Mouse (Mus musculus) gastrocnemius, adult 8-10 months (tissue): Measurements from ENCODE around the gene Utrn. TPM values are rescaled to one million over a fixed set of nuclear protein-coding genes. Genes with fewer than 3 reads are reported as not detected.

Source experiments
- DNase-seq, 2 experiments: peaks; one replicate each; pipeline ENCODE4 v3.0.0; 2022; ENCODE audit warnings: low spot score in 2 of 2
- total RNA-seq, 4 experiments: library from RNA; stranded (reverse); gene quantifications; 2 replicates each; pipeline ENCODE4 v1.2.4; 2022

Gene Utrn
- total RNA-seq, 4 experiments from 2014 or later: 17.2 to 23.0 (median 20.2) TPM

- DNase-seq: no peak
These were observed 168.6 kb downstream of the Utrn start for GRCm38 (mm10) chr10:12700576-12700975.

GRCm38 (mm10) chr10:12697902-12698301 is 171.3 kb downstream of the Utrn start:
- no peak for DNase-seq

- no peak for DNase-seq
These were observed 172.5 kb downstream of the Utrn start for GRCm38 (mm10) chr10:12696704-12697103.

DNA sequence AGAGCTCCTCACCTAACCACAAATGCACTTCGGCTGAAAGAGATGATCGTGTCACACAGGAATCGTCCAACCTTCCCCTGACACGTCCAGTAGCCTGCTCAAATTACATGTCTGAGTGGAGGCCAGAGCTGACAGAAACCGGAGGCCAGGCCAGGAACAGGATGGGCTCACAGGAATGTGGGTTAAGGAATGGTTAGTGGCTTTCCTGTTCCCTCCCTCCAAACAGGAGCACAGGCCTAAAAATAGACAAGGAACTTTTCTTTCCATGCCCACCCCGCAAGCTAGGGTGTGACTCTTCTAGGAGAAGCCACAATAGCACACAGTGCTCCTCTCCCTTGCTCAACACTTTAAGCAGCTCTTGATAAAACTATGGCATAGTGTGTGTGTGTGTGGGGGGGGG is 174.4 kb downstream of the Utrn start:
- peak; percentile 30 to 33 for DNase-seq

GRCm38 (mm10) chr10:12690601-12691000 is 178.6 kb downstream of the Utrn start:
- DNase-seq: peak; percentile 24 to 36

GRCm38 (mm10) chr10:12685683-12686082 is 183.5 kb downstream of the Utrn start:
- no peak for DNase-seq

GRCm38 (mm10) chr10:12684018-12684417 is 185.1 kb downstream of the Utrn start:
- no peak for DNase-seq

DNA sequence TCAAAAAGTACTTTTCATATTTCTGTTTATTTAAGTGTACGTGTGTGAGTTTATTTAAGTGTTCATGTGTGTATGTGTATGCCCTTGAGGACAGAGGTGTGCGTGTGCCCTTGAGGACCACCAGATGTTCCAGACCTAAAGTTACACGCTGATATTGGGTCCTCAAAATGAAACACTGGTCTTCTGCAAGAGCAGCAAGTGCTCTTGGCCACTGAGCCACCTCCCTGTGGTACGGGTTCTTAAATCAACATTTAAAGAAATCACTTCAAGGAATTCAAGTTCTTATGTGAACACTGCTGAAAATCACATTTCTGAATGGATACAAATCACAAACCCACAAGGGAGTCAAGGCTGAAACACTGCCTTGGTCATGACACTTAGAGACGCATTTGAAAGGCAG is 195.9 kb downstream of the Utrn start:
- DNase-seq: no peak

DNA sequence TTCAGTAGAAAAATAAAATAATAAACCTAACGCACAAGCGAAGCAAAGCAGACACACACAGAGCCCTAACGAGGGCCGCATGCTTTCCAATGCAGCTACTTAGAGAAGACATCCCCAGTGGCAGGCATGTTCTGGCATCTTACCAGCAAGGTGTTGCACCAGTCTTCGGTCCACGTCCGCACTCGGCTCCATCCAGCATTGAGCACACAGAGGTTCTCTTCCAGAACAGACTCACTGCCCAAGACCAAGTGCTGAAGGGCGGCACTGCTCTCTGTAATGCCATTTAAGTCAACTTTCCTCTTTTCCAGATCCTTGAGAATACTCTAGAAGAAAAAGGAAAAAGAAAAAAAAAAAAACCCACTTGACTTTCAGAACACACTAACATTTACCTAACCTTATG is 197.6 kb downstream of the Utrn start:
- DNase-seq: no peak

- DNase-seq: no peak
These were observed 207.1 kb downstream of the Utrn start for GRCm38 (mm10) chr10:12662035-12662434.

- DNase-seq: no peak
These were observed 211.0 kb downstream of the Utrn start for GRCm38 (mm10) chr10:12658023-12658744.

DNA sequence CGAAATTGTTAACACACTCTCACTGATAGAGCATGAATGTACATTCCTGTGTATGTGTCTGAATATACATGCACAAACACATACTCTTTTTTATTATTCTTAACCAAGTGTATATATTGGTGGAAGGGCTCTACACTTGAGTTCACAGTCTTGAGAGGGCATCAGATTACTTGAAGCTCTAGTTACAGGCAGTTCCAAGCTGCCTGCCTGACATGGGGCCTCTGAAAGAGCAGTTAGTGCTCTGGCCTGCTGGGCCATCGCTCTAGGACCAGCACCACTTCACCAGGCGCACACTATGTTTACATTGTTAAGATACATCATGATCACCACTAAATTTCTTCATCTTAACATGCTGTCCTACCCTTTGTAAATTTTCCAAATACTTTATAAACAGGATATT is 216.2 kb downstream of the Utrn start:
- DNase-seq: no peak

- no peak for DNase-seq
These were observed 223.0 kb downstream of the Utrn start for GRCm38 (mm10) chr10:12646119-12646518.

GRCm38 (mm10) chr10:12643336-12643735 is 225.8 kb downstream of the Utrn start:
- DNase-seq: no peak

- DNase-seq: no peak
These were observed 229.5 kb downstream of the Utrn start for GRCm38 (mm10) chr10:12639638-12640037.

- no peak for DNase-seq
These were observed 235.2 kb downstream of the Utrn start for GRCm38 (mm10) chr10:12633965-12634364.

- DNase-seq: no peak
These were observed 238.2 kb downstream of the Utrn start for GRCm38 (mm10) chr10:12630933-12631332.

GRCm38 (mm10) chr10:12618397-12618796 is 250.8 kb downstream of the Utrn start:
- DNase-seq: no peak

DNA sequence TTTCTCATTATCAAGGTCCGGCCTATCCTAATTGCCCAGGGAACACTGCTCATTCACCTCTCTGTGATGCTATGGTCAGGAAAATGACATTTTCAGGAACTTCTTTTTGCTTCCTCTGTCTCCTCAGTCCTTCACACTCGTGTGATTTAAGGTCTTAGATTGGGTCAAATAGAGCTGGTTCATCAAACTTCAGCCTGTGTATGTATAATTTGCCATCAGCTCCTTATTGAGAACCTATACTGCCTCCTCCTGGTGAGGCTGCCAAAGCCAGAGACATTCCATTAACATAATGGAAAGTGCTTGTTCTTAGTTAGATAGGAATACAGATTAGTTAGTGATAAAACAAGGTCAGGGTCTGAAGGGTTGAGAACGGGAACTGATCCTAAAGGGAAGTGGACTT is 253.4 kb downstream of the Utrn start:
- DNase-seq: no peak

DNA sequence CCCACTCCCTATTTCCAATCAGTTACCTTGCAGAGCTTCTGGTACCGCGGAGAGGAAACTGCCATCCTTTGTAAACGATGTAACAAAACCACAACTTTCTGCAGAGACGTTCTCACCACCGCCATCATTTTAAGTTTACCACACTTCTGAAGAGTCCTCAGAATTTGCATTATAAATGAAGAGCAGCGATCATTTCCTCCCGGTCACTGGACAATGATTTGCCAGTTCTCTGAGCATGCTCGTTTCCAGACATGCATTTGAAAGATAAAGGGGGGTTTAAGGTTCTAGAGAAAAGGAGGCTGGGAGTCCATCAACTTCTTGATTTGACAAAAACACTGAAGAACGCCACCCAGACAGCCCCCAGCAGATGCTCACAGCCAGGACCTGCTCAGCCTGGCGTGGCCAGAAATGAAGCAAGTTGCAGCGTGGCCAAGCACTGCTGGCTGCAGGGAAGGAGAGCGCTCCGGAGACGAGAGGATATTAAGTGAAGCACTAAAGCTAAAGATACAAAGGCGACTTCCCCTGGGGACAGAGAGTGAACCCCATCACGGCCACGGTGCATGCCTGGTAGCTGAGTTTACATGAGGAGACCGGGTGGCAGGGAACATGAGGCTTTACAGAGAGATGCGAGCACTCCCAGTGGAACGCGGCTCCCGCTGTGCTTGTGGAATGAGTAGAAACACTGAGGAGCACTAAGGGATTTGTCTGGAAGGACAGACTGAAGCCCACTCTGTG is 254.5 kb downstream of the Utrn start:
- DNase-seq: no peak

- no peak for DNase-seq
These were observed 256.8 kb downstream of the Utrn start for GRCm38 (mm10) chr10:12612235-12612863.

GRCm38 (mm10) chr10:12609896-12610295 is 259.3 kb downstream of the Utrn start:
- DNase-seq: no peak
